Mouse (Mus musculus) neural tube, embryonic 14.5 days (tissue): Measurements from ENCODE around the gene Map3k14. TPM values are rescaled to one million over a fixed set of nuclear protein-coding genes. Genes with fewer than 3 reads are reported as not detected.

Experiments used
- ATAC-seq: fragments of 200-750 bp; cut with Nextera tagmentation; 2 replicates; pipeline ENCODE4 v1.8.0; 2017; ENCODE audit warnings: low read depth, mild to moderate bottlenecking, moderate TSS enrichment, moderate library complexity
- H3K27ac ChIP-seq: fragments of 300-500 bp; sonication (generic); 2 replicates; pipeline ENCODE4 v1.5.1; 2014; ENCODE audit warnings: low read depth, mild to moderate bottlenecking, control low read depth, low read length, moderate library complexity, mixed read lengths
- H3K27me3 ChIP-seq: fragments of 300-500 bp; sonication (generic); 2 replicates; pipeline ENCODE4 v1.6.1; 2014; ENCODE audit warnings: low read length; ENCODE audit not compliant: control insufficient read depth, insufficient read depth
- H3K36me3 ChIP-seq: fragments of 300-500 bp; sonication (generic); 2 replicates; pipeline ENCODE4 v1.6.1; 2014; ENCODE audit warnings: low read length, mixed read lengths; ENCODE audit not compliant: control insufficient read depth, insufficient read depth
- H3K4me1 ChIP-seq: fragments of 300-500 bp; sonication (generic); 2 replicates; pipeline ENCODE4 v1.6.1; 2014; ENCODE audit warnings: low read length; ENCODE audit not compliant: control insufficient read depth, insufficient read depth
- H3K4me2 ChIP-seq: fragments of 300-500 bp; sonication (generic); 2 replicates; pipeline ENCODE4 v1.6.1; 2014; ENCODE audit warnings: mild to moderate bottlenecking, low read depth, low read length, control low read depth
- H3K4me3 ChIP-seq: fragments of 300-500 bp; sonication (generic); 2 replicates; pipeline ENCODE4 v1.5.1; 2014; ENCODE audit warnings: low read depth, low read length, control low read depth, mixed read lengths
- H3K9ac ChIP-seq: fragments of 300-500 bp; sonication (generic); replicated peaks from 2 replicates; pipeline ENCODE4 v1.6.1; 2014; ENCODE audit warnings: low read depth, mild to moderate bottlenecking, control low read depth, low read length, mixed read lengths
- H3K9me3 ChIP-seq: fragments of 300-500 bp; sonication (generic); 2 replicates; pipeline ENCODE4 v1.6.1; 2016; ENCODE audit warnings: low read length; ENCODE audit not compliant: control insufficient read depth
- WGBS: fragments of 180-500 bp; shearing (Covaris S2); extraction: QIAGEN DNeasy Blood & Tissue Kit; methylation state at CpG from one replicate; pipeline ENCODE4 v1.1.7; 2014; 5-methylcytosine and 5-hydroxymethylcytosine counted together
- polyA plus RNA-seq: library from polyadenylated mRNA; unstranded; fragments of >200 nt; fragmentation: Nextera tagmentation; extraction: Ambion mirVana; gene quantifications from 2 replicates; pipeline ENCODE4 v1.2.1, GENCODE M21; 2014

The Map3k14 gene
- 3.0 and 4.1 TPM in 2 replicates for polyA plus RNA-seq

- Histone ChIP-seq H3K36me3 (no peaks in the 10 kb centered on the region), H3K4me1 (peaks cover 28% of the 10 kb centered on the region; the same call in 1 of the 2 replicates), H3K9ac (peak within 1 kb of the TSS; percentile 76), H3K27ac (peak within 1 kb of the TSS; percentile 84), H3K27me3 (no peaks in the 10 kb centered on the region), H3K4me3 (peak within 1 kb of the TSS; percentile 66), H3K4me2 (peak within 1 kb of the TSS; percentile 87), H3K9me3 (no peaks in the 10 kb centered on the region)
- ATAC-seq = peak; percentile 99
- 1% methylated on average over 52 of the region's 55 CpGs for WGBS
These were observed at the start of gene Map3k14 for GRCm38 (mm10) chr11:103267346-103268219. Gene Map3k14, minus strand, starts transcription at chr11:103267472.

- no peak for ATAC-seq
- Histone ChIP-seq H3K4me1 (no peaks in the 10 kb centered on the region), H3K4me3 (no peak overlapping the region), H3K9ac (no peak overlapping the region), H3K27ac (no peak overlapping the region), H3K4me2 (no peak overlapping the region), H3K36me3 (no peaks in the 10 kb centered on the region), H3K9me3 (no peaks in the 10 kb centered on the region), H3K27me3 (no peaks in the 10 kb centered on the region)
- WGBS = 83% methylated on average over 5 of the region's 5 CpGs
These were observed 48.1 kb upstream of the Map3k14 start for GRCm38 (mm10) chr11:103315379-103315778.

GRCm38 (mm10) chr11:103314736-103315374, 47.6 kb upstream of the Map3k14 start:
- H3K36me3 ChIP-seq = no peaks in the 10 kb centered on the region
- no peaks in the 10 kb centered on the region for H3K4me1 ChIP-seq
- no peak overlapping the region for H3K4me2 ChIP-seq
- no peak overlapping the region for H3K27ac ChIP-seq
- H3K27me3 ChIP-seq = no peaks in the 10 kb centered on the region
- H3K9ac ChIP-seq = no peak overlapping the region
- no peaks in the 10 kb centered on the region for H3K9me3 ChIP-seq
- no peak for ATAC-seq
- no peak overlapping the region for H3K4me3 ChIP-seq
- 81% methylated on average over 10 of the region's 10 CpGs for WGBS

GRCm38 (mm10) chr11:103313542-103313941, 46.3 kb upstream of the Map3k14 start:
- no peaks in the 10 kb centered on the region for H3K4me1 ChIP-seq
- 80% methylated on average over 6 of the region's 6 CpGs for WGBS
- no peak overlapping the region for H3K4me3 ChIP-seq
- no peaks in the 10 kb centered on the region for H3K36me3 ChIP-seq
- no peaks in the 10 kb centered on the region for H3K27me3 ChIP-seq
- no peaks in the 10 kb centered on the region for H3K9me3 ChIP-seq
- H3K4me2 ChIP-seq = no peak overlapping the region
- no peak overlapping the region for H3K27ac ChIP-seq
- no peak for ATAC-seq
- no peak overlapping the region for H3K9ac ChIP-seq

DNA sequence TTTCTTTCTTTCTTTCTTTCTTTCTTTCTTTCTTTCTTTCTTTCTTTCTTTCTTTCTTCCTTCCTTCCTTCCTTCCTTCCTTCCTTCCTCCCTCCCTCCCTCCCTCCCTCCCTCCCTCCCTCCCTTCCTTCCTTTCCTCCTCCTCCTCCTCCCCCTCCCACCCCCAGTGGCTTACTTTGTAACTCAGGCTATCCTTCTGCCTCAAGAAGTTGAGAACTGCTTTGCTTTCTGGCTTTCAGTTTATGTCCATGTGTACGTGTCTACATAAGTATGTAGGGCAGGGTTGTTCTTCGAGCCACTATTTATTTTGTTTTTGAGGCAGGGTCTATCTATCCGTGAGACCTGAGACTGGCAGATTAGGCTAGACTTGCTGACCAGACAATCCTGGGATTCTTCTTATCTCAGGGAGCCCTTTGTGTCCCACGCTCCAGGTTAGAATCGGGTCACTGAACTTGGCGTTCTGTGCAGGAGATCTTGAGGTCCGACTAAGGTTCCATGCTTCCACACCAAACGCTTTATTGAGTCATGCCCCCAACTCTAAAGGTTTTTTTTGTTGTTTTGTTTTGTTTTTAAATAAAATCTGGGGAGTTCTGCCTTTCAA, 45.5 kb upstream of the Map3k14 start:
- Histone ChIP-seq H3K36me3 (no peaks in the 10 kb centered on the region), H3K4me2 (no peak overlapping the region), H3K4me1 (no peaks in the 10 kb centered on the region), H3K9ac (no peak overlapping the region), H3K27me3 (no peaks in the 10 kb centered on the region), H3K4me3 (no peak overlapping the region), H3K9me3 (no peaks in the 10 kb centered on the region), H3K27ac (no peak overlapping the region)
- WGBS = 73% methylated on average over 8 of the region's 8 CpGs
- no peak for ATAC-seq

DNA sequence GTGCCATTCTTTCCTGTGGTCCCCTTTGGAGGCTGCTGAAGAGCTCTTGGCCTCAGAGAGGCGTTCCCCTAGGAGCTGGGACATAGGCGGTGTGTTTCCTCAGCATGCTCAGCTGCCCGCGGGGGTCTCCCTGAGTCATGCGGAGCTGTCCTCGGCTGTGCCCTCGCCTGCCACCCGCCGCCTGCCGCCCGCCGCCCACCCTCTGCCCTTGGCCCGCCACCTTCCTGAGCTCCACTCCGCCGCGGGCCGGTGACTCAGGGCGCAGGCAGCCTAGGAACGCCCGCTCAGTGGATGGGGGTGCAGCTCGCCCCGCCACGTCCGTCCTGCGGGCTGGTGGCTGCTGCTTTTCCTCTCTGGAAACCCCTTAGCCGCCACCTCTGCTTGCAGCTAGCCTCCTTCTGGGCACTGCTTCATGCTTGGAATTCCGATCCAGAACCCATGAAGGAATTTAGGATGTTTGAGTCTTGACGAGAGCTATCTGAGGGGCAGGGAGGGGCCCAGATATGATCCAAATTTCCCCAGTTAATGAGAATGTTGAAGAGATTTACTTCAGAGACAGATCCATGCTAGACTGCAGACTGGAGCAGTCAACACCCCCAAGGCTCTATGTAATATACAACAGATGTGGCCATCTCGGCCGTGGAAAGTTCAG, 44.8 kb upstream of the Map3k14 start:
- no peak overlapping the region for H3K27ac ChIP-seq

DNA sequence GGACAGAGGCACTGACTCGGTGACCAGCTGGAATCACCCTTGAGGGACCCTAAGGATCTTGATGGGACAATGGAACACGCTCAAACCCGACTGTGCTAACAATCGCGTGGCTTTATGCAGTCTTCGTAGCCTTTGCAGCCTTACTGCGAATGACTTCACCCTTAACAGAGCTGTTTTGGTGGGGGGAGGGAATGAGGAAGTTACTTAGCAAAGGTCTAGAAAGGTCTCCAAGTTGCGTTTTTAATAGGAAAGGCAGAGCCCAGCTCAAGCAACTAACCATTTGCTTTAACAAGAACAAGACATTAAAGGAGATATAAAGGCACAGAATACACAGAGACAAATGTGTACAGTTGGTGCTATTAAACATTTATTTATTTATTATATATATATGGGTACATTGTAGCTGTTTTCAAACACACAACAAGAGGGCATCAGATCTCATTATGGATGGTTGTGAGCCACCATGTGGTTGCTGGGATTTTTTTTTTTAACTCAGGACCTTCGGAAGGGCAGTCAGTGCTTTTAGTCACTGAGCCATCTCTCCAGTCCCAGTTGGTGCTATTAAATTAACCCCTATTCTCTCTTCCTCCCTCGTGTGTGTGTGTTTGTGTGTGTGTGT, 42.8 kb upstream of the Map3k14 start:
- 77% methylated on average over 10 of the region's 10 CpGs for WGBS
- no peak overlapping the region for H3K27ac ChIP-seq
- H3K9ac ChIP-seq = no peak overlapping the region
- no peaks in the 10 kb centered on the region for H3K36me3 ChIP-seq
- no peaks in the 10 kb centered on the region for H3K9me3 ChIP-seq
- no peaks in the 10 kb centered on the region for H3K27me3 ChIP-seq
- no peaks in the 10 kb centered on the region for H3K4me1 ChIP-seq
- no peak overlapping the region for H3K4me2 ChIP-seq
- ATAC-seq = no peak
- H3K4me3 ChIP-seq = no peak overlapping the region

More for the DNA sequence above, 44.8 kb upstream of the Map3k14 start:
- no peaks in the 10 kb centered on the region for H3K27me3 ChIP-seq
- peak overlapping the region; percentile 41; the same call in 1 of the 2 replicates for H3K9ac ChIP-seq
- no peaks in the 10 kb centered on the region for H3K36me3 ChIP-seq
- peak overlapping the region; percentile 41 for H3K4me2 ChIP-seq
- H3K9me3 ChIP-seq = no peaks in the 10 kb centered on the region
- H3K4me1 ChIP-seq = no peaks in the 10 kb centered on the region
- peak overlapping the region; percentile 13 for H3K4me3 ChIP-seq
- no peak for ATAC-seq
- WGBS = 6% methylated on average over 30 of the region's 30 CpGs

GRCm38 (mm10) chr11:103307910-103308309, 40.6 kb upstream of the Map3k14 start:
- WGBS = 71% methylated on average over 8 of the region's 8 CpGs
- no peaks in the 10 kb centered on the region for H3K27me3 ChIP-seq
- H3K36me3 ChIP-seq = no peaks in the 10 kb centered on the region
- H3K27ac ChIP-seq = no peak overlapping the region
- no peaks in the 10 kb centered on the region for H3K9me3 ChIP-seq
- H3K4me3 ChIP-seq = no peak overlapping the region
- no peak overlapping the region for H3K9ac ChIP-seq
- H3K4me1 ChIP-seq = no peaks in the 10 kb centered on the region
- no peak for ATAC-seq
- no peak overlapping the region for H3K4me2 ChIP-seq
